Mouse (Mus musculus) thymus, adult 2 months (tissue): ENCODE results near the gene Cd63.

Experiments used
- CTCF ChIP-seq: fragments of 200-500 bp; IDR thresholded peaks from 2 replicates; pipeline ENCODE4 v1.5.1; 2012; ENCODE audit warnings: mild to moderate bottlenecking, control low read depth, low read length, moderate library complexity, borderline replicate concordance; ENCODE audit not compliant: control insufficient read depth, poor library complexity, insufficient read depth; ENCODE audit errors: extremely low read depth
- POLR2A ChIP-seq: fragments of 200-500 bp; IDR thresholded peaks from 2 replicates; pipeline ENCODE4 v1.6.1; 2012; ENCODE audit warnings: mild to moderate bottlenecking, low read length, control low read depth, moderate library complexity; ENCODE audit not compliant: control insufficient read depth, poor library complexity, insufficient read depth; ENCODE audit errors: extremely low read depth

- TF ChIP-seq POLR2A (no peak), CTCF (no peak)
Measured at GRCm38 (mm10) chr10:128940475-128941061, 39.8 kb downstream of the Cd63 start.
